Mouse (Mus musculus): ENCODE measurements around the gene Dus4l.
A peak's percentile ranks its signal among the peaks of the same experiment; 100 is the strongest.
"Not testable (repeated sequence)": the region's sequence is repeated elsewhere in the genome, so short reads cannot be mapped to it uniquely, and the experiment has no call there.

Dus4l gene

DNA sequence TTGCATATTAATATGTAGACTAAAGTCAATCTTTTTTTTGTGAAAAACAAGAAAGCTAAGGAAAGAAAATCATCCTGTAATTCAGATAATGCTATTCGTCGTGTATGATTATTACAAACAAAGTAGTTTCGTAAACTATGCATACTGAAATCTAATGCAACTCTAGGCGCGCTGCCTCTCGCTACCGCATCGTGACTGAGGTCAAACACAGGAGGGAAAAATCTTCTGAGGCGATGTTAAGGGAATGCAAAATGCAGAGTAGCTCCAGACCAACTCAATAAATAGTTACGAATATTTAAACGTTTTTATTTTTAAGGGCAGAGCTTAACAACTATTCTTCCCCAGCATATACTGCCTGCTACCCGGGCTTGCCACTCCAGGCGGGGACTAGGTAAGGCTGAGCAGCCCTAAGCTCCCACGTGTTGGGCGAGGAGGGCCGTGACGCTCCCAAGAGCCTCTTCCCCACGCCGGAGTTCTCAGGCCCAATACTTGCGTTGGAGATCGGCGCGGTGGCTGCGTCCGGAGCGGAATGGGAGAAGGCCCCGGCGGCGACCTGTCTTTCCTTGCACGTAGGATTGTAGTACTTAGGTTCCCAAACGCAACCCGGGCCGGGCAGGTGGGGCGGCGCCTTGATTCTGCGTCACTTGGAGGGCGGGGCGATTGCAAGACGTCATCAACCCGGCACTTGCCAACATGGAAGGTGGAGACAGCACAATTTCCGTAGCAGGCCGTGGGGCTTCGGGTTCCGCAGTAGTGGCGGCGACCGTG is at the start of gene Dus4l, which contains the start of gene Cog5:
TSS of gene Dus4l (minus strand) at position 630 of the 768 bp plus-strand sequence.
TSS of gene Cog5 (plus strand) at position 673 of the 768 bp plus-strand sequence.
- peak; percentile 99 to 100 for DNase-seq

DNA sequence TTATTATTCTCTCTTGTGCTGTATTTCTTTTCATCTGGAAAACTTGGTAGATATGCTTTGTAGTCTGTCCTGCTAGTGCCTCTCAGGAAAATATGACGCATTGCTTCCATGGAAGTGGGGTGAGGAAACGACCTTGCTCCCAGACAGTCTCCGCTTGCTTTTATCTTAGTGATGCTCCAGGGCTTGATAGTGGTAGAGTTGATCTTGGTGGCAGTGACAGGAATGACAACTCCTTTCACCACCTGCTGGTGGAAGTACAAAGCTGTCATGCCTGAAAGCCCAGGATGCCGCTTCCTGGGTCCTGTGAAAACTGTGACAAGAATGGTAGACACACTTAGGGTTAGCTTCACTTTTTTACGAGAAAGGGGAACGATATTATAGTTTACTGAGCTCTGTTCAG is 49.3 kb upstream of the Dus4l start:
- DNase-seq: no peak

DNA sequence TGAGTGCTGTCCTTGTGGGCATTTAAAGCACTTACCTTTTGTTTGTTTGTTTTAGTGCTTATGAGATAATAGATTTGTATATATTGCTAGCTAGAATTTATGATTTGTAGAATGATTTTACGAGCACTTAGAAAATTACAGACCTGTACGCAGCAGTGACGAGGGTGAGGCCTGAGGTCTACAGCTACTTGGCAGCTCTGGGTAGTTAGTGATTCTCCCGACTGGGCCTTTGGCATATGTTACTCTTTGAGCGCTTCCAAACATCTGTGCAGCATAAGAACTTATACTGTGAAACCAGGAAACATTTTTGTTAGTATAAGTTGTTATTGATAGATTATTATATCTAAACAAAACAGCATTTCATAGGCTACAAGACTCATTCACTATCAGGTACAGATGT is 46.8 kb upstream of the Dus4l start:
- DNase-seq: no peak

DNA sequence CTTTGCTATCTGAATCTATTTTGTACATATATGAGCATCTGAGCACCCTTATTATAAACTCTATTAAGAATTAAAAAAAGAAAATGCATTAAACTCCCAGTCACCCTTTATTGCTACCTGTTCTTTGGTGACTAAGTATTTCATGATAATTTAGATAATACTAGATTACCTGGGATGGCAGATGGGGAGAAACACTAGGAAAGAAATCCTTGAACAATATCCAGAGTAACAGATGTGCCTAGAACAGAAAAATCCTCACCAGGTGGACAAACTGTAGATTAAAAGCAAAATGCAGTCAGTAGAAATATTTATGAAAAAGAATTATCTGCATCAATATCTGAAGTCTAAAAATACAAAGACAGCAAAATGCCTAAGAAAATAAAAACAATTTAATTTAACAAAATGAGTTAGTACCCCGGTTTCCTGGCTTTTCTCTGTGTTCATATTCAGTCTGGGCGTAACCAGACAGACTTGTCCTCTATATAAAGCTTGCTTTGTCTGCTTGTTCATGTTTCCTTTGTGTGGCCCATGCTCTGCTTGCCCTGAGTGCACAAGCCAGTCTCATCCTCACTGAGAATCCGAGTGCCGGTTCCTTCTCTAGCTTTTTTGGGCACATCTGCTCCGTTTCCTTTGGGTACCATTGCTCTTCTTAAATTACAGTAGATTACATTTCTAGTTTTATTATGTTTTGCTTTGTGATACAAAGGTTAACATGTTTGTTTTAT is 46.2 kb upstream of the Dus4l start:
- no peak for DNase-seq

DNA sequence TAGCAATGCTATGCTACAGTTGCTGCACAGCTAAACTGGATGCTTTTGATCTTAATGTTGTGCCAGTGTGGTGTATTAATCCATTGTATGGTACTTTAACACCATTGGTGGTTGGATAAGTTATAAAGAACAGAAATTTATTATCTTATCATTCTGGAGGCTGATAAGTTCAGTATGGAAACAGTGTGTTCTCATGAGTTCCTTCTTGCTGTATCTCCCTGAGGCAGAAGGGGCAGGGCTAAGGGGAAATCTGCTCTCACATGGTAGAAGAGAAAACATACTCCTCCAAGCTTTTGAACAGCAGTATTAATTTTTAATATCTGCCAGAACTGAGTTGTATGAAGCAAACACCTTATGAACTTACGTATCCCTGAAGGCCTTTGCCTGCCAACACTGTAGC is 38.7 kb upstream of the Dus4l start:
- no peak for DNase-seq

DNA sequence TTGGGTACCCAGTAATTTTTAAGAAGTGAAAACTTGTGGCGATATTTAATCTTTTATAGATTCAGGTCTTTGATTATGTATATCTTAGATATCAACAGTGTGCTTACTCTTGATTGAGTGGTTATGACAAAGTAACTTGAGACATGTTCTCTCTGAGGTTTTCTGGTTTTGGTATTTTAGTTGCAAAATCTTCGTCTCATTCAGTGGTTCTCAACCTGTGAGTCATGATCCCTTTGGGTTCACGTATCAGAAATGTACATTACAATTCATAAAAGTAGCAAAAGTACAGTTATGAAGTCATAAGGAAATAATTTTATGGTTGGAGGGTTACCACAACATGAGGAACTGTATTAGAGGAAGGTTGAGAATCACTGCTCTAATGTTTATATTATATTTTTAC is 32.1 kb upstream of the Dus4l start:
- no peak for DNase-seq

DNA sequence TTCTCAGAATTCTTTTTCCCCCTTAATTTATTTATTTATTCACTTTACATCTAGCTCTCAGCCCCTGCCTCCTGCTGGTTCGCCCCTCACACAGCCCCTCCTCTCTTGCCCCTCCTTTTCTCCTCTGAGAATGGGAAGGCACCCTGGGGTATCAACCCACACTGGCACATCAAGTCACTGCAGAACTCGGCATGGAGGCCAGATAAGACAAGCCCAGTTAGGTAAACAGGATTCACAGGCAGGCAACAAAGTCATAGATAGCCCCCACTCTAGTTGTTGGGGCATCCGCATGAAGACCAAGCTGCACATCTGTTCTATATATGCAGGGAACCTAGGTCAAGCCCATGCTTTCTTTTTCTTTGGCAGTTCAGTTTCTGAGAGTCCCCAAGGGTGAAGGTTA is 12.6 kb upstream of the Dus4l start:
- DNase-seq: no peak

DNA sequence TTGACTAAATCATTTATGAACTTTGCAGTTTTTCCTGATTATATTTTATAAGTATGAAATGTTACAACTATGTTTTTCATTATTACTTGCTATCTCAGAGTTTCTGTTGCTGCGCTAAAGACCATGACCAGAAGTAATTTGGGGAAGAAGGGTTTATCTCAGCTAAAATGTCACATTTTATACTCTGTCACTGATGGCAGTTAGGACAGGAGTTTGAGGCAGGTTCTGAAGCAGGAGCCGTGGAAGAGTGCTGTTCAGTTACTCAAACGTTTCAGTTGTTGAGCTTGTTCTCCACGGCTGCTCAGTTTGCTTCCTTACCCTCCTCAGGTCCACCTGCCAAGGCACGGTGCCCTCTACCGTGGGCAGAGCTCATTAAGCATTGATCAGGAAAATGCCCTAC is 11.4 kb upstream of the Dus4l start:
- no peak for DNase-seq

DNA sequence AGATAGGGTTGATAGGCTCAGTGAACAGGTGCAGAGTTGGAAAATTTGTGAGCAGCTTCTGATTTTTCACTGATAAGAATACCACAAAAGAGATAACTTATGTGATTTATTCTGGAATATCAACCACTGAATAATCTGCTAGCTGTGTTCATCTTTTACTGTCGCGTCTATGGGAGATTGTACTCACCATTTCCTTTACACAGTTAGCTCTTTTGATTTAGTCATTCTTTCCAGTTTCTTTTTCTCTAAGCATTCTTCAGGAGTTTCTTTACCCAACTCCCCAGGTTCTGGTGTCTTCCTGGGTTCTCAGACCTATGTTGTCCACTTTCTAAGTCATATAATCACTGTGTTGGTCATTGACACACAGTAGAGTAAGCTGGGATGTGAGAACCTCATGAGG is 2.2 kb upstream of the Dus4l start:
- no peak for DNase-seq

DNA sequence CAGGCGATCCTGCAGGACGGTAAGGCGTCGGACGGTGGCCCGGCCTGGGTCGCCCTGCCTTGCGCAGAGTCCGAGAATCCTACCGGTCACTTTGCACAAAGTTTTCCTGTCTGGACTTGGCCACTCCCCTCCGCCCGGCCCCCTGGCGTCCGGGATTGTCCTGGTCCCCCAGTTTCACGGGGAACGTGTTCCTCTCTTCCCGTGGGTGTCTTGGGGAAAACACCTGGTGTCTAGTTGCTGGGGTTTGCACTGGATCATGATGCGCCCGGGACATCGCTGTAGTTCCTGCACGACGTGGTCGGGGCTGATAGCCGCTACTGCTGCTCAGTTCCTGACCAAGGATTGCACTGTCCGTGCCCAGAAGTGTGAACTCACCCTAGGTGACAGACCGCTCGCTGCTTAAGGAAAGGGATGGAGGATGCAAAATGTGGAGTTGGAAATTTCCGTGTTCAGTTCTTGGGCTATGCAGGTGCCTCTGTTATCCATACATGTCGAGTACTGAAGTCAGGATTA is 395 bp upstream of the Dus4l start:
- no peak for DNase-seq

DNA sequence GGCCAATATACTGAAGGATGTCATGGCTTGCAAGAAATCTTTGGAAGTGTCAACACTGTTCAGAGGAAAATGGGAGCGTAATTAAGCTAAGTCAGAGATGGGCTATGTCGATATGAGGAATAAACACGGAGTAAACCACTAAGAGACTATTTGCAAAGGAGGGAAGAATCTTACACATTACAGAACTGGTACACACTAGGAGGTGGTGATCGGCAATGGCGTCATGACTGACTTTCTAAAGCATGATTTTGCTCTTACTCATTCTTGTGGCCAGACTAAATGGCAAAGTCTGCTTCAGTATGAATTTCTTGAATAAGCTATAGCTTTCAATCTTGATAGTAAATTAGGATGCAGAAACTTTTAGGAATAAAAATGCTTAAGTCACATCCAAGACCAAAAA is 1.0 kb downstream of the Dus4l start:
- DNase-seq: no peak

DNA sequence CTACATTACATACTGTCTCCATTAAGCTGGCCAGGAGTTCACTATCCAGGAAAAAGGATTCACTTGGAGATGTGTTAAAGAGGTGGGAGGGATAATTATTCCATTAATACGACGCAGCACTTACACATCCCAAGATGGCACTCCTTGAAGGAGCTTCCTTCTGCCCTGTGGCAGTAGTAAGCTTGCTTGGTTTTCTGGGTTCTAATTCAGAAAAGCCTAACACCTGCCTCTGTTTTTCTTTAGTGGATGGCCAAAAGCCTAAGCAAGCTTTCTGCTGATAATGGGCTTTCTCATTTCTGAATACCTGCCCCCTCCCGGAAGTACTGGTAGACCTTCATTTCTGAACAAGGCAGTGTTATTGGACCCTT is 19.4 kb downstream of the Dus4l start:
- no peak for DNase-seq

DNA sequence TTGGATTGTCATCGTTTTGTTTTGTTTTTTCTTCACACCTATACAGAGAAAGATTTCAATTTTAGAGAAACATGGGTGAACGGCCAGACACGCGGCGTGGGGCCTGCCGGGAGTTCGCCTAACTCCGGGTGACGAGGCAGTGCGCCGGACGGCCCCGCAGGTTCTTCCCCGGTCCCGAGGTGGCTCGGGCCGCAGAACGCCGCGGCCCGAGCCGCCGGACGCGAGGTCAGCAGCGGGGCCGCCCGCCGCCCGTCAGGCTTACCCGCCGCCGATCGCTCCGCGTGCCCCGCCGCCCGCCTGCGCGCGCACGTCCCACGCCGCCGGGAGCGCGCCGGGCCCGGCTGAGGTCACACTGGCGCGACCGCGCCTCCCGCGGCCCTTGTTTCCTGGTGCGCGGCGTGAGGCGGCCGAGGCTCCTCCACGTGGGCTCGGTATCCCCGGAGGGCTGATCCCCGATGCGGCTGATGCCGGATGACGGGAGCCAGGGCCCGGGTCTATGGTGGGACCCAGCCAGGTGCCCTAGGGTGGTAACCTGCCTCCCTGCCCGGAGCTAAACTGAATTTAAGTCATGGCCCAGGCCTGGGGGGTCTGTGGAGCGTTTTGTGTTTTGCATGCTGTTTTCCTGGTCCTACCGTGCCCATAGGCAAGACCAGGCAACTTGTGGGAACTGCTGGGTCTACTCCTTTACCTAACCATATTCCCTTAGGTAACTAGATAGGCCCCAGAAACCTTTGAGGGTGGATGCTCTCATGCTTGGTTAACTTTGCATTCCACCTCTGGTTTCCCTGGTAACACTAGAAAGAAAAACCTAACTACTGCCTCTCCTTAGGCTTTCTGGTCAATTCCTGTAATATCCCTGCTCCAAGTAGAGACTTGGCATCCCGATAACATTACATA is 20.0 kb downstream of the Dus4l start, which contains the start of gene Bcap29:
TSS of gene Bcap29 (minus strand) at position 316 of the 897 bp plus-strand sequence.
- peak; percentile 86 to 88 for DNase-seq

DNA sequence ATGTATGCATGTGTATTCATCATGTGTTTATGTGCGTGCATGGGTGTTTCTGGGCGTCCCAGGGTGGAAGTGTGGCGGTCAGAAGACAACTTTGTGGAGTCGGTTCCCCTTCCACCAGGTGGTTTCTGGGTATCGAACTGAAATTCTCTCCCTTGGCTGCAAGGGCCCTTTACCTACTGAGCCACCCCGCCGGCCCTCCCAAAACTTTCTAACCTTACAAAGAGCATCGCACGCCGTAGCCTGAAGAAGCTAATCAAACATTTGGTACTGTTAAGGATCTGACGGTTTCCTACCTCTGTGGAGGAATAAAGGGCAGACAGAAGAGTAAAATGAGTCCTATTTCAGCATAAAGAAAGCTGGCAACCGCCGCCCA is 20.7 kb downstream of the Dus4l start:
- DNase-seq: peak in 1 of 2 experiments; percentile 43

DNA sequence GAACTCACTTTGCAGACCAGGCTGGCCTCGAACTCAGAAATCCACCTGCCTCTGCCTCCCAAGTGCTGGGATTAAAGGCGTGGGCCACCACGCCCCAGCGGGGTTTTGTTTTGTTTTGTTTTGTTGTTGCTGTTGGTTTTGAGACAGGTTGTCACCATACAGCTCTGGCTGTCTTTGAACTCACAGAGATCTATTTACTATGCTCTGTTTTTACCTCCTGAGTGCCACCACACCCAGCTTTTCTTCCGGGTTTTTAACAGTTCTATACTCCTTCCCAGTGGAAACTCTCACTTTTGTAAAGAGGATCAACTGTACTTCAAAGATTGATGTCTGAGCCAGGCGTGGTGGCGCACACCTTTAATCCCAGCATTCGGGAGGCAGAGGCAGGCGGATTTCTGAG is 26.2 kb downstream of the Dus4l start:
- DNase-seq: not testable (repeated sequence)

DNA sequence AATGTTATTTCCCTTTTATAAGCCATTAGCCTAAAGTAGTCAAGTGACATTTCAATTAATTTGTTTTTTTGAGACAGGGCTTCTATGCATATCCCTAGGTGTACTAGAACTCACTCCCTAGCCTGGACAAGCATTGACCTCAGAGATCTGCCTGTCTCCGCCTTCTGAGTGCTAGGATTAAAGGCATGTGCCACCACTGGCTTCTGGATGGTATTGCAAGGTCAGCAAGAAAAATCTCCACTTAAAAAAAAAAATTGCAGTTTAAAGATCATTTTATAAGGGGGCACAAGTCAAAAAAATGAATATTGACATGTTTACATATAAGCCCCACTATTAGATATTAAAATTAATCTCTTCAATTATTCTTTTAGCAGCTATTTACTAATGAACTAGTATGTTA is 29.6 kb downstream of the Dus4l start:
- no peak for DNase-seq

DNA sequence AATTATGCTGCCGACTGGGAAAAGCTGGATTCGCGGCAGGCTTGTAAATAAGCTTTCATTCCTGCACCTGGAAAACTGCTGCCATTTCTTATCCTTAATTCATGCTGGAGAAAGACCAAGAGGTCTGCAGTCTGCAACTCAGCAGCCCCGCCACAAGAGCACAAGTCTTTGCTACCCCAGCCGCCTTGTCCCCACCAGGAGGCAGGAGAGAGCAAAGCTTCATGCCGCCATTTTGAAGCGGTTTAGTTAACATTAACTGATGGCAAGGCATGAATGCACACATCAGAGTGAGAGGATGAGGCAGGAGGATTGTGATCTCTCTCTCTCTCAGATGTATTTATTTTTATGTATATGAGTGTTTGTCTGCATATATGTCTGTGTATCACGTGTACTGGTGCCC is 34.5 kb downstream of the Dus4l start:
- DNase-seq: no peak

DNA sequence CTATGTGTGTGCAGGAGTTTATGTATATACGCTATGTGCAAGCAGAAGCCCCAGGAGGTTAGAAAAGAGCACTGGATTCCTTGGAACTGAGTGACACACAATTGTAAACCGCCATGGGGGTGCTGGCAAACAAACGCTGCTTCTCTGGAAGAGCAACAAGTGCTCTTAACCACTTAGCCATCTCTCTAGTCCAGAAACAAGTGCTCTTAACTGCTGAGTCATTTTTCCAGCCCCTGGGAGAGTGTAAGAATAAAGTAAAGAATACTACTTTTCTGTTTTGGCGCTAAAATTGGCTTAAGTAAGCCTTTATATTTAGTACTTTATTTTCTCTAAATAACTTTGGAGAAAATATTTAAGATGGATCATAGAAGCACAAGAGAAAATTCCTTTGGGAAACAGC is 41.3 kb downstream of the Dus4l start:
- no peak for DNase-seq

DNA sequence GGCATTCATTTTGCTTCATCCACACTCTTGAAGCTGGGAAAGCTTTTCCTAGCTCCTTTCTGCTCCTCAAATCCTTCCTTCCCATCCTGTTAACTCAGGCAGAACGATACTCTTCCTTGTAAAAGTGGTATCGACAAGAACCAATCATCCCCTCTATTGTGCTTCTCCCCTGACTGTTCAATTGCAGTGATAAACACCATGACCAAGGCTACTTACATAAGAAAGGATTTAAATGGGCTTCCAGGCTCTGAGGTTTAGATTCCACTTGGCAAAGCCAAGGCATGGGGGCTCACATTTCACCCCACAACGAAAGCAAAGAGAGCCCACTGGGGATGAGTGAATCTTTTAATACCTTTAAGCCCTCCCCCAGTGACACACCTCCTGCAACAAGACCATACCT is 46.5 kb downstream of the Dus4l start:
- no peak for DNase-seq

DNA sequence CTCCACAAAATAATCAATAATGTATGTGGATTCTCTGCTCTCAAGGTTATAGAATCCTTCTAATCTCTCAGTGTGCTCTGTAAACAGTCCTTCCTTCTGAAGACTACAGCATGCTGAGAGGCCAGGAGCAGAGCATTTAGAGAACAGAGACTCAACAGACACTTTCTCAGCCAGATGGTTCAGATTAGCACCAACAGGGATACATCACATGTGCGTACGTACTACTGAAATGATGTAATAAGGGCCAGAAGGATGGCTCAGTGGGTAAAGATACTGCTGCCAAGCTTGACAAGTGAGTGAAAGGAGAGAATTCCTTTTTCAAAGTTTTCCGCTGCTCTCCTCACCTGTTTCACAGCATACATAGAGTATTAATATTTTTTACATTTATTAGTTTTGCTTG is 49.7 kb downstream of the Dus4l start:
- DNase-seq: peak; percentile 12 to 38

DNA sequence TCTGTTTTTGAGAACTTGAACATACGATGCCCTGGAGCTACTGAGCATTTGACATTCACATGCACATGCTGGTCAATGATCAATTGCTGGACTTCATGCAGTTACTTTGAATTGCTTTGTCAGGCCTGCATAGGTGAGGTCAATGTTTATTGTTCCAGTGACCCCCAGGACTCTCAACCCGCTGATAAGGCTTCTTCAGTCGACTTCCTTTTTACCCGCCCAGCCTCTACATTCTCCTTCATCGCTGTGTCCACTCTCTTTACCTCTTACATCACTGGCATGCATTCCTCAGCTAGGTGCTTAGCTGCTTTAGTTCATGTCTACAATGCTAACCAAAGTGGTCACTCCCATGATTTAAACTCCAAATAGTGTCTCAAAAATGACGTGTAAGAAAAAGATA is 51.0 kb downstream of the Dus4l start:
- DNase-seq: no peak

DNA sequence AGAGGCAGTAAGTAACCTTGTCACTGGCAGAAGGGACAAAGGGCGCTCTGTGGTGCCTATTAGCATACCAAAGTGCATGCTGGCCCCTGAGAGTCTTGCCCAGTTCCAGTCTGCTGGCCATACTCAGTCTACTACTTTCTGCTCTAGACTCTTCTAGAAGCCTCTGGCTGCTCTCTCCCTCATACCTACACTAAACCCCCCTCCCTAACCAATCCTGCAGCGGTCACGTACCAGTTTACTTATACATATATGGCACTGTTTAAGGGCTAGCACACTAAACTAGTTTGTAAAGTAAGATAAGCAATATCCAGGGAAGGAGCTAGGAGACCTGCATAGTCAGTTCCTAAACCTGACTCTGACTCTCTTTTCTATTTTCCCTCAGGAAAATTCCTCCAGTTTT is 60.3 kb downstream of the Dus4l start:
- no peak for DNase-seq

DNA sequence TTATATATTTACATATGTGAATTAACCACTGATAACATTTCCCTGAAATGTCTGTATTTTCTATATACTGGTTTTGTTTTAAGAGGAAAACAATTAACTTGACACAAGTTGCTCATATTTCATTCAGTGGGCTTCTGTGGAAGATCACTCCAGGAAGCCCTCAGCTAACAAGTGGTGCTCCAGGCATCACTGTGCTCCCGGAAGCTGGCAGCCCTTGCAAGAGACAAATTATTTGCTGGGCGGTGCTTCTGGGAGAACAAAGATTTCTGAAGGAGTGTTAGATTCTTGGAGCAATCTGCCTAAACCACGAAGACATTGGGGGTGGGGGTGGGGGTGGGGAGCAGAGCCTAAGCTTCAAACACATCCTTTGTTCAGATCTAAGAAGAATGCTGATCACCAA is 62.6 kb downstream of the Dus4l start:
- no peak for DNase-seq

Data from cerebellum, postnatal 14 days (tissue).